Mouse (Mus musculus): ENCODE results near the gene Hipk4.

Gene Hipk4

GRCm38 (mm10) chr7:27522967-27523366, at the start of gene Hipk4:
Gene Hipk4 (plus strand): TSS chr7:27523267.
- no peak for DNase-seq

GRCm38 (mm10) chr7:27473835-27474489, 49.1 kb upstream of the Hipk4 start:
- no peak for DNase-seq

GRCm38 (mm10) chr7:27474490-27474954, 48.5 kb upstream of the Hipk4 start:
- peak; percentile 97 to 98 for DNase-seq

GRCm38 (mm10) chr7:27475596-27475995, 47.5 kb upstream of the Hipk4 start:
- DNase-seq: no peak

- DNase-seq: no peak
These were observed 46.9 kb upstream of the Hipk4 start for GRCm38 (mm10) chr7:27476098-27476635.

GRCm38 (mm10) chr7:27478561-27478960, 44.5 kb upstream of the Hipk4 start:
- DNase-seq: no peak

GRCm38 (mm10) chr7:27479750-27480149, 43.3 kb upstream of the Hipk4 start:
- DNase-seq: no peak

GRCm38 (mm10) chr7:27480506-27480905, 42.6 kb upstream of the Hipk4 start:
- DNase-seq: no peak

GRCm38 (mm10) chr7:27480927-27481626, 42.0 kb upstream of the Hipk4 start:
- no peak for DNase-seq

- peak; percentile 63 to 65 for DNase-seq
These were observed 41.5 kb upstream of the Hipk4 start for GRCm38 (mm10) chr7:27481627-27481969.

- no peak for DNase-seq
These were observed 39.2 kb upstream of the Hipk4 start for GRCm38 (mm10) chr7:27483860-27484259.

GRCm38 (mm10) chr7:27486102-27486769, 36.8 kb upstream of the Hipk4 start:
- no peak for DNase-seq

- DNase-seq: peak; percentile 100
These were observed 36.0 kb upstream of the Hipk4 start, which contains the start of gene Sertad1 for GRCm38 (mm10) chr7:27486770-27487697. Gene Sertad1 (plus strand): TSS chr7:27486910.

- DNase-seq: no peak
These were observed 35.3 kb upstream of the Hipk4 start for GRCm38 (mm10) chr7:27487740-27488268.

- DNase-seq: no peak
These were observed 33.7 kb upstream of the Hipk4 start for GRCm38 (mm10) chr7:27489270-27489869.

GRCm38 (mm10) chr7:27490227-27490542, 32.9 kb upstream of the Hipk4 start:
- no peak for DNase-seq

- DNase-seq: peak; percentile 93 to 94
These were observed 32.3 kb upstream of the Hipk4 start for GRCm38 (mm10) chr7:27490543-27491329.

- DNase-seq: no peak
These were observed 31.2 kb upstream of the Hipk4 start for GRCm38 (mm10) chr7:27491856-27492255.

GRCm38 (mm10) chr7:27493022-27493421, 30.0 kb upstream of the Hipk4 start:
- no peak for DNase-seq

- DNase-seq: no peak
These were observed 29.6 kb upstream of the Hipk4 start for GRCm38 (mm10) chr7:27493450-27493849.

All from B cell, adult 2 months (primary cell).